Mouse (Mus musculus): ENCODE measurements at regions not wholly inside any gene's neighbourhood (a gene's known extent, or its start where the extent isn't known, plus 50 kb on each side); places are given as distances from the start of the nearest gene placed in this dataset.
A peak's percentile ranks its signal among the peaks of the same experiment; 100 is the strongest.
"Not testable (repeated sequence)": the region's sequence is repeated elsewhere in the genome, so short reads cannot be mapped to it uniquely, and the experiment has no call there.

- H3K9ac ChIP-seq (ENCODE audit: low read length), result no peak overlapping the region
- H3K9me3 ChIP-seq (ENCODE audit: control insufficient read depth, low read length), result no peaks in the 10 kb centered on the region
- H3K27ac ChIP-seq (replicated peaks; ENCODE audit: low read depth, low read length), result 0 out of 2 replicates have a peak overlapping the region, but pooled peaks have one; percentile 21
- H3K36me3 ChIP-seq (ENCODE audit: control insufficient read depth, insufficient read depth, low read length), result no peaks in the 10 kb centered on the region
- ATAC-seq (ENCODE audit: insufficient number of reproducible peaks, low FRiP score, low TSS enrichment, low read depth), result no peak
- H3K27me3 ChIP-seq (ENCODE audit: control insufficient read depth, insufficient read depth, low read length), result no peaks in the 10 kb centered on the region
- no peak overlapping the region for H3K4me3 ChIP-seq (ENCODE audit: low read depth, low read length)
- 42% methylated on average over 3 of the region's 3 CpGs for WGBS
- DNase-seq (ENCODE audit: low spot score), result no peak
- no peak overlapping the region for H3K4me2 ChIP-seq (ENCODE audit: low read depth, severe bottlenecking)
- peaks cover 6% of the 10 kb centered on the region for H3K4me1 ChIP-seq (ENCODE audit: control insufficient read depth, insufficient read depth, low read length)
Observed at GRCm38 (mm10) chr1:59417962-59418361, 64.3 kb upstream of the Fzd7 start.

- Histone ChIP-seq H3K4me1 (ENCODE audit: control insufficient read depth, insufficient read depth, low read length) (peaks cover 14% of the 10 kb centered on the region), H3K36me3 (ENCODE audit: control insufficient read depth, insufficient read depth, low read length) (no peaks in the 10 kb centered on the region), H3K27ac (replicated peaks; ENCODE audit: low read depth, low read length) (no peak overlapping the region), H3K9ac (ENCODE audit: low read length) (no peak overlapping the region), H3K9me3 (ENCODE audit: control insufficient read depth, low read length) (no peaks in the 10 kb centered on the region), H3K27me3 (ENCODE audit: control insufficient read depth, insufficient read depth, low read length) (no peaks in the 10 kb centered on the region), H3K4me3 (ENCODE audit: low read depth, low read length) (no peak overlapping the region), H3K4me2 (ENCODE audit: low read depth, severe bottlenecking) (no peak overlapping the region)
- WGBS, result 89% methylated on average over 9 of the region's 9 CpGs
- DNase-seq (ENCODE audit: low spot score) (no peak), ATAC-seq (ENCODE audit: insufficient number of reproducible peaks, low FRiP score, low TSS enrichment, low read depth) (no peak)
Observed at GRCm38 (mm10) chr1:59418748-59419147, 63.5 kb upstream of the Fzd7 start.

- Histone ChIP-seq H3K4me2 (ENCODE audit: low read depth, severe bottlenecking) (no peak overlapping the region; the same call in 1 of the 2 replicates), H3K4me3 (ENCODE audit: low read depth, low read length) (no peak overlapping the region), H3K27ac (replicated peaks; ENCODE audit: low read depth, low read length) (no peak overlapping the region; the same call in 1 of the 2 replicates), H3K4me1 (ENCODE audit: control insufficient read depth, insufficient read depth, low read length) (peaks cover 12% of the 10 kb centered on the region), H3K27me3 (ENCODE audit: control insufficient read depth, insufficient read depth, low read length) (no peaks in the 10 kb centered on the region), H3K9me3 (ENCODE audit: control insufficient read depth, low read length) (no peaks in the 10 kb centered on the region), H3K36me3 (ENCODE audit: control insufficient read depth, insufficient read depth, low read length) (no peaks in the 10 kb centered on the region), H3K9ac (ENCODE audit: low read length) (peak overlapping the region; percentile 22; the same call in 1 of the 2 replicates)
- DNase-seq (ENCODE audit: low spot score), result peak; percentile 38
- WGBS, result 18% methylated on average over 19 of the region's 19 CpGs
- ATAC-seq (ENCODE audit: insufficient number of reproducible peaks, low FRiP score, low TSS enrichment, low read depth), result peak; percentile 42; the same call in 1 of the 2 replicates
Observed at GRCm38 (mm10) chr1:59422981-59423941, 59.0 kb upstream of the Fzd7 start.

GRCm38 (mm10) chr1:59425771-59426170 is 56.5 kb upstream of the Fzd7 start:
- not testable (repeated sequence) for H3K4me2 ChIP-seq (ENCODE audit: low read depth, severe bottlenecking); H3K36me3 ChIP-seq (ENCODE audit: control insufficient read depth, insufficient read depth, low read length); H3K9ac ChIP-seq (ENCODE audit: low read length); H3K27ac ChIP-seq (replicated peaks; ENCODE audit: low read depth, low read length); ATAC-seq (ENCODE audit: insufficient number of reproducible peaks, low FRiP score, low TSS enrichment, low read depth); H3K9me3 ChIP-seq (ENCODE audit: control insufficient read depth, low read length); H3K4me3 ChIP-seq (ENCODE audit: low read depth, low read length); DNase-seq (ENCODE audit: low spot score); H3K27me3 ChIP-seq (ENCODE audit: control insufficient read depth, insufficient read depth, low read length)
- WGBS, result 94% methylated on average over 1 of the region's 1 CpGs
- H3K4me1 ChIP-seq (ENCODE audit: control insufficient read depth, insufficient read depth, low read length), result peaks cover 12% of the 10 kb centered on the region

GRCm38 (mm10) chr1:59426346-59427203 is 55.6 kb upstream of the Fzd7 start:
- DNase-seq (ENCODE audit: low spot score) (no peak), ATAC-seq (ENCODE audit: insufficient number of reproducible peaks, low FRiP score, low TSS enrichment, low read depth) (no peak)
- peaks cover 12% of the 10 kb centered on the region for H3K4me1 ChIP-seq (ENCODE audit: control insufficient read depth, insufficient read depth, low read length)
- WGBS, result 74% methylated on average over 9 of the region's 10 CpGs
- no peak overlapping the region for H3K9ac ChIP-seq (ENCODE audit: low read length)
- no peak overlapping the region for H3K27ac ChIP-seq (replicated peaks; ENCODE audit: low read depth, low read length)
- no peak overlapping the region for H3K4me3 ChIP-seq (ENCODE audit: low read depth, low read length)
- H3K27me3 ChIP-seq (ENCODE audit: control insufficient read depth, insufficient read depth, low read length), result no peaks in the 10 kb centered on the region
- no peak overlapping the region for H3K4me2 ChIP-seq (ENCODE audit: low read depth, severe bottlenecking)
- H3K9me3 ChIP-seq (ENCODE audit: control insufficient read depth, low read length), result no peaks in the 10 kb centered on the region
- H3K36me3 ChIP-seq (ENCODE audit: control insufficient read depth, insufficient read depth, low read length), result no peaks in the 10 kb centered on the region

GRCm38 (mm10) chr1:59427204-59427557 is 55.0 kb upstream of the Fzd7 start:
- no peaks in the 10 kb centered on the region for H3K36me3 ChIP-seq (ENCODE audit: control insufficient read depth, insufficient read depth, low read length)
- WGBS, result 59% methylated on average over 5 of the region's 5 CpGs
- H3K27me3 ChIP-seq (ENCODE audit: control insufficient read depth, insufficient read depth, low read length), result no peaks in the 10 kb centered on the region
- no peak for ATAC-seq (ENCODE audit: insufficient number of reproducible peaks, low FRiP score, low TSS enrichment, low read depth)
- DNase-seq (ENCODE audit: low spot score), result no peak
- H3K4me2 ChIP-seq (ENCODE audit: low read depth, severe bottlenecking), result no peak overlapping the region
- H3K4me1 ChIP-seq (ENCODE audit: control insufficient read depth, insufficient read depth, low read length), result peaks cover 12% of the 10 kb centered on the region
- no peak overlapping the region for H3K27ac ChIP-seq (replicated peaks; ENCODE audit: low read depth, low read length)
- H3K4me3 ChIP-seq (ENCODE audit: low read depth, low read length), result no peak overlapping the region
- H3K9me3 ChIP-seq (ENCODE audit: control insufficient read depth, low read length), result no peaks in the 10 kb centered on the region
- H3K9ac ChIP-seq (ENCODE audit: low read length), result no peak overlapping the region

GRCm38 (mm10) chr1:59429289-59429688 is 52.9 kb upstream of the Fzd7 start:
- H3K4me3 ChIP-seq (ENCODE audit: low read depth, low read length), result no peak overlapping the region
- H3K27ac ChIP-seq (replicated peaks; ENCODE audit: low read depth, low read length), result no peak overlapping the region
- no peaks in the 10 kb centered on the region for H3K36me3 ChIP-seq (ENCODE audit: control insufficient read depth, insufficient read depth, low read length)
- H3K4me1 ChIP-seq (ENCODE audit: control insufficient read depth, insufficient read depth, low read length), result no peaks in the 10 kb centered on the region
- WGBS, result 87% methylated on average over 4 of the region's 4 CpGs
- no peak overlapping the region for H3K9ac ChIP-seq (ENCODE audit: low read length)
- ATAC-seq (ENCODE audit: insufficient number of reproducible peaks, low FRiP score, low TSS enrichment, low read depth), result no peak
- H3K4me2 ChIP-seq (ENCODE audit: low read depth, severe bottlenecking), result no peak overlapping the region
- H3K9me3 ChIP-seq (ENCODE audit: control insufficient read depth, low read length), result no peaks in the 10 kb centered on the region
- H3K27me3 ChIP-seq (ENCODE audit: control insufficient read depth, insufficient read depth, low read length), result no peaks in the 10 kb centered on the region
- DNase-seq (ENCODE audit: low spot score), result no peak

- Histone ChIP-seq H3K27me3 (ENCODE audit: control insufficient read depth, insufficient read depth, low read length) (no peaks in the 10 kb centered on the region), H3K36me3 (ENCODE audit: control insufficient read depth, insufficient read depth, low read length) (no peaks in the 10 kb centered on the region), H3K4me2 (ENCODE audit: low read depth, severe bottlenecking) (no peak overlapping the region), H3K4me1 (ENCODE audit: control insufficient read depth, insufficient read depth, low read length) (no peaks in the 10 kb centered on the region), H3K4me3 (ENCODE audit: low read depth, low read length) (no peak overlapping the region), H3K9ac (ENCODE audit: low read length) (no peak overlapping the region), H3K27ac (replicated peaks; ENCODE audit: low read depth, low read length) (no peak overlapping the region), H3K9me3 (ENCODE audit: control insufficient read depth, low read length) (no peaks in the 10 kb centered on the region)
- ATAC-seq (ENCODE audit: insufficient number of reproducible peaks, low FRiP score, low TSS enrichment, low read depth), result no peak
- WGBS, result 88% methylated on average over 3 of the region's 3 CpGs
- no peak for DNase-seq (ENCODE audit: low spot score)
Observed at GRCm38 (mm10) chr1:59430234-59430633, 52.0 kb upstream of the Fzd7 start.

All from limb, embryonic 11.5 days (tissue).